Mouse (Mus musculus) frontal cortex, adult (tissue): ENCODE results near the gene Sorl1.

Source experiments
- ATAC-seq: cut with Nextera tagmentation; 2 replicates; pipeline ENCODE4 v1.9.2; 2017; ENCODE audit warnings: mild to moderate bottlenecking, moderate library complexity, mixed read lengths; ENCODE audit not compliant: low TSS enrichment

Sorl1 gene

GRCm38 (mm10) chr9:41968673-41969460 is 155.2 kb downstream of the Sorl1 start:
- no peak for ATAC-seq

GRCm38 (mm10) chr9:41961274-41961673 is 162.8 kb downstream of the Sorl1 start:
- ATAC-seq: no peak

GRCm38 (mm10) chr9:41958282-41958681 is 165.8 kb downstream of the Sorl1 start:
- ATAC-seq: no peak

- peak; percentile 56 for ATAC-seq
These were observed 170.6 kb downstream of the Sorl1 start for GRCm38 (mm10) chr9:41953486-41953885.

GRCm38 (mm10) chr9:41952650-41953204 is 171.4 kb downstream of the Sorl1 start:
- ATAC-seq: no peak

- peak; percentile 31 for ATAC-seq
These were observed 172.5 kb downstream of the Sorl1 start for GRCm38 (mm10) chr9:41951472-41952129.

GRCm38 (mm10) chr9:41950991-41951451 is 173.1 kb downstream of the Sorl1 start:
- peak; percentile 62 for ATAC-seq

GRCm38 (mm10) chr9:41950109-41950990 is 173.7 kb downstream of the Sorl1 start:
- ATAC-seq: peak; percentile 45

- ATAC-seq: no peak
These were observed 174.6 kb downstream of the Sorl1 start for GRCm38 (mm10) chr9:41949476-41949875.

GRCm38 (mm10) chr9:41944964-41945363 is 179.1 kb downstream of the Sorl1 start:
- no peak for ATAC-seq

GRCm38 (mm10) chr9:41942970-41943635 is 181.0 kb downstream of the Sorl1 start:
- no peak for ATAC-seq

- no peak for ATAC-seq
These were observed 183.7 kb downstream of the Sorl1 start for GRCm38 (mm10) chr9:41940311-41940853.

GRCm38 (mm10) chr9:41938449-41938848 is 185.6 kb downstream of the Sorl1 start:
- ATAC-seq: no peak

GRCm38 (mm10) chr9:41937967-41938348 is 186.1 kb downstream of the Sorl1 start:
- ATAC-seq: no peak

GRCm38 (mm10) chr9:41937341-41937966 is 186.6 kb downstream of the Sorl1 start:
- no peak for ATAC-seq

- peak; percentile 77 for ATAC-seq
These were observed 187.5 kb downstream of the Sorl1 start for GRCm38 (mm10) chr9:41936598-41936997.

GRCm38 (mm10) chr9:41935979-41936378 is 188.1 kb downstream of the Sorl1 start:
- no peak for ATAC-seq

- ATAC-seq: peak; percentile 90
These were observed 188.6 kb downstream of the Sorl1 start for GRCm38 (mm10) chr9:41935373-41935971.

- ATAC-seq: no peak
These were observed 189.2 kb downstream of the Sorl1 start for GRCm38 (mm10) chr9:41934848-41935372.

- no peak for ATAC-seq
These were observed 194.1 kb downstream of the Sorl1 start for GRCm38 (mm10) chr9:41929986-41930385.
